In the genomic region with DNA sequence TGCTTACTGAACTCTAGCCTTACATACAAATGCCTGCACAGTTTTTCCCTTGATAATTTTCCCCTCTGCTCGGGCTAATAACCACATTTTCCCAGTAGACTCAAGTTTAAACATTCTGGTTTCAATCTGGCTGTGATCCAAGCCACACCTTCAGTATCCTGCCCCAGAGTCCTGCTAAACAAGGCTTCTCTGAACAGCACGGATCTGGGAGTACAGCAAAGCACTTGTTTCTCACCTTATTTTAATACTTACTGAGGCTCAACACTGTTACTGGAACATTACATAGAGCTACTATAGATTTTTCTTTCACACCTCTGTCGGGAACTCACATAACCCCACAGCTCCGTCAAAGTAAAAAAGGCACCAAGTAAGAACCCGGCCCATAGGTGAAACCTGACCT, we compare ENCODE assay signal across 10 mouse cellular contexts.
DNase-seq lines count a peak whose midpoint lies in the region; ATAC-seq and TF ChIP-seq lines count a peak whose summit lies in the region.
"Had no signal": no experiment of that assay in that cellular context is flagged by ENCODE, and none has a peak within 500 bp of the region (broad histone marks: within the 10 kb centered on the region; RNA-seq: fewer than 3 reads in every experiment).

No protein-coding gene starts in this region.

- WGBS in kidney, embryonic 15.5 days: 58% methylated on average over 5 of the region's 5 CpGs
- 41% methylated on average over 5 of the region's 5 CpGs for WGBS in embryonic facial prominence, embryonic 14.5 days

- H3K4me1 ChIP-seq in kidney, embryonic 15.5 days: no peaks in the 10 kb centered on the region
- peaks cover 9% of the 10 kb centered on the region for H3K4me1 ChIP-seq in embryonic facial prominence, embryonic 14.5 days (ENCODE audit: control insufficient read depth, insufficient read depth, low read length)
- H3K4me1 ChIP-seq: neural tube, embryonic 12.5 days had no signal

- intact Hi-C loops in gastrocnemius, postnatal 14 days (cut with DNase I; ENCODE audit: low total_unique reads): loop anchor here (10.0 kb wide), 1 partner anchor 153 kb away; no protein-coding TSS in a partner anchor

- no peak overlapping the region for H3K4me2 ChIP-seq in kidney, embryonic 15.5 days
- peak overlapping the region; percentile 49 for H3K4me2 ChIP-seq in embryonic facial prominence, embryonic 14.5 days (ENCODE audit: low read depth, low read length)
- peak overlapping the region; percentile 77 for H3K4me2 ChIP-seq in myocyte (ENCODE audit: low read depth)

- no peak overlapping the region for H3ac ChIP-seq in myocyte (ENCODE audit: control insufficient read depth, insufficient read length)

- DNase-seq in kidney, postnatal 36 days: no peak
- DNase-seq in adrenal gland, postnatal 36 days: peak; percentile 2 to 12
- DNase-seq in embryonic facial prominence, embryonic 14.5 days (ENCODE audit: low spot score): peak; percentile 67
- no peak for DNase-seq in spleen, postnatal 14 days (ENCODE audit: low spot score in 2 of 2)
- DNase-seq in gastrocnemius, postnatal 14 days: no peak
- DNase-seq: thymus, postnatal 36 days had no signal

- H3K27me3 ChIP-seq in kidney, embryonic 15.5 days: no peaks in the 10 kb centered on the region
- no peaks in the 10 kb centered on the region for H3K27me3 ChIP-seq in embryonic facial prominence, embryonic 14.5 days (replicated peaks; ENCODE audit: control insufficient read depth, insufficient read depth, low read length)
- H3K27me3 ChIP-seq in myocyte (ENCODE audit: control insufficient read depth, insufficient read depth, insufficient read length): peaks cover 3% of the 10 kb centered on the region
- H3K27me3 ChIP-seq: neural tube, embryonic 12.5 days had no signal

- H3K27ac ChIP-seq in kidney, embryonic 15.5 days: no peak overlapping the region
- H3K27ac ChIP-seq in embryonic facial prominence, embryonic 14.5 days (replicated peaks; ENCODE audit: low read depth, low read length): peak overlapping the region; percentile 77
- H3K27ac ChIP-seq: neural tube, embryonic 12.5 days had no signal

- no peaks in the 10 kb centered on the region; the same call in 1 of the 2 replicates for H3K9me3 ChIP-seq in kidney, embryonic 15.5 days (replicated peaks)
- no peaks in the 10 kb centered on the region for H3K9me3 ChIP-seq in embryonic facial prominence, embryonic 14.5 days (ENCODE audit: control insufficient read depth, low read length)
- H3K9me3 ChIP-seq: G1E had no signal

- no peak for TF ChIP-seq POLR2A in myocyte (IDR thresholded peaks at IDR 0.05; ENCODE audit: insufficient read length, low read depth)

- no peaks in the 10 kb centered on the region for H3K79me2 ChIP-seq in myocyte (ENCODE audit: control insufficient read depth, insufficient read depth)

- ATAC-seq in kidney, embryonic 15.5 days (replicated peaks; ENCODE audit: low FRiP score): 0 out of 2 replicates have a peak, but pooled peaks have one; percentile 7
- peak; percentile 17; the same call in 1 of the 2 replicates for ATAC-seq in embryonic facial prominence, embryonic 14.5 days (ENCODE audit: low read depth)

- H3K36me3 ChIP-seq in kidney, embryonic 15.5 days: no peaks in the 10 kb centered on the region
- no peaks in the 10 kb centered on the region for H3K36me3 ChIP-seq in embryonic facial prominence, embryonic 14.5 days (ENCODE audit: control insufficient read depth, insufficient read depth, low read length)
- H3K36me3 ChIP-seq in myocyte (ENCODE audit: control insufficient read depth, insufficient read depth): no peaks in the 10 kb centered on the region
- H3K36me3 ChIP-seq: G1E; neural tube, embryonic 12.5 days had no signal

- no peak overlapping the region for H3K4me3 ChIP-seq in kidney, embryonic 15.5 days (replicated peaks)
- H3K4me3 ChIP-seq in embryonic facial prominence, embryonic 14.5 days (ENCODE audit: low read depth, low read length): no peak overlapping the region
- H3K4me3 ChIP-seq in myocyte: peak overlapping the region; percentile 8
- H3K4me3 ChIP-seq: neural tube, embryonic 12.5 days had no signal

- no peak overlapping the region for H3K9ac ChIP-seq in kidney, embryonic 15.5 days
- no peak overlapping the region for H3K9ac ChIP-seq in embryonic facial prominence, embryonic 14.5 days (ENCODE audit: low read depth, low read length)
- H3K9ac ChIP-seq: neural tube, embryonic 12.5 days had no signal

TF ChIP-seq in myocyte, 11 proteins besides CTCF, POLR2A, EP300 and RAD21:
- TF ChIP-seq USF1 (IDR thresholded peaks at IDR 0.05; ENCODE audit: low read depth) (no peak), CEBPB (IDR thresholded peaks at IDR 0.05; ENCODE audit: insufficient read depth, poor library complexity, severe bottlenecking) (no peak), E2F4 (IDR thresholded peaks at IDR 0.05; ENCODE audit: insufficient read depth) (no peak), TCF12 (IDR thresholded peaks at IDR 0.05; ENCODE audit: insufficient read depth, poor library complexity, severe bottlenecking) (no peak), MYOD1 (IDR thresholded peaks at IDR 0.05; ENCODE audit: control insufficient read depth in 1 of 3, insufficient read length in 2 of 3, low read depth in 2 of 3) (no peak), POLR2AphosphoS2 (IDR thresholded peaks at IDR 0.05; ENCODE audit: insufficient read length, low read depth) (no peak), TCF3 (IDR thresholded peaks at IDR 0.05; ENCODE audit: insufficient read length, low read depth) (no peak), SRF (IDR thresholded peaks at IDR 0.05; ENCODE audit: control insufficient read depth, insufficient read length, low read depth) (no peak), MAX (IDR thresholded peaks at IDR 0.05; ENCODE audit: low read depth) (no peak), MYOG (IDR thresholded peaks at IDR 0.05; ENCODE audit: control insufficient read depth in 1 of 3, insufficient read depth in 1 of 3, insufficient read length in 2 of 3, low read depth in 2 of 3) (no peak)

Comparison
In these comparisons a context has a peak if more than half of its experiments do, and no peak if none do; other contexts are left out.
1. DNase-seq: peak in adrenal gland, postnatal 36 days (2 of 2) and embryonic facial prominence, embryonic 14.5 days (single experiment); none in kidney, postnatal 36 days (0 of 2), spleen, postnatal 14 days (0 of 2) and gastrocnemius, postnatal 14 days (single experiment).